Mouse (Mus musculus) heart, embryonic 10.5 days (tissue): ENCODE measurements at regions not wholly inside any gene's neighbourhood (a gene's known extent, or its start where the extent isn't known, plus 50 kb on each side); places are given as distances from the start of the nearest gene placed in this dataset.

ENCODE experiments used
- DNase-seq: peaks from one replicate; pipeline ENCODE4 v3.0.0-alpha.2; 2017; ENCODE audit warnings: low spot score
- H3K27ac ChIP-seq: fragments of 300-500 bp; sonication (generic); 2 replicates; pipeline ENCODE4 v1.5.1; 2016; ENCODE audit warnings: mild to moderate bottlenecking
- H3K27me3 ChIP-seq: fragments of 300-500 bp; sonication (generic); 2 replicates; pipeline ENCODE4 v1.6.1; 2016; ENCODE audit warnings: mild to moderate bottlenecking; ENCODE audit not compliant: poor library complexity, insufficient read depth, severe bottlenecking
- H3K36me3 ChIP-seq: fragments of 300-500 bp; sonication (generic); 2 replicates; pipeline ENCODE4 v1.6.1; 2016; ENCODE audit warnings: mild to moderate bottlenecking, moderate library complexity
- H3K4me1 ChIP-seq: fragments of 300-500 bp; sonication (generic); 2 replicates; pipeline ENCODE4 v1.6.1; 2016; ENCODE audit warnings: mild to moderate bottlenecking
- H3K4me3 ChIP-seq: fragments of 300-500 bp; sonication (generic); 2 replicates; pipeline ENCODE4 v1.5.1; 2016; ENCODE audit warnings: mild to moderate bottlenecking, moderate library complexity
- H3K9me3 ChIP-seq: fragments of 300-500 bp; sonication (generic); 2 replicates; pipeline ENCODE4 v1.6.1; 2016; ENCODE audit warnings: mild to moderate bottlenecking, moderate library complexity
- WGBS: fragments of 180-500 bp; shearing (Covaris S2); methylation state at CpG from one replicate; pipeline ENCODE4 v1.1.7; 2016; 5-methylcytosine and 5-hydroxymethylcytosine counted together

DNA sequence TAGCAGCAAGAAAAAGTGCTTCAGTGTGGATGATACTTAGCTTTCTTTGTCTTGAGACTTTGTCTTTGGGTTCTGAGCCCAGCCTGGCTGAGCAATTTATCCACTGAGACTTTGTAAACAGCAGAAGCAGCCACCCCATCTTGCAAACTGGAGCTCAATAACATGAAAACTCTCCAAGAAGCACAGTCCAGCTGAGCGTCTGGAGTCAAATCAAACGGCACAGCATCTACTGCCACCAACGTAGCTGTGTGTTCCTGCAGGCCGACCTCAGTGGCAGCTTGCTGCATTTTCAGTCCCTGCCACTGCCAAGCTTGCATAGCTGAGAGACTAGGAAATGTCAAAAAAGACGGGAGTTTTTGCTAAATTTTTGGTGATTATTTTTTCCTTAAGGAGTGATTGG is 68.8 kb upstream of the Galnt17 start:
- no peaks in the 10 kb centered on the region for H3K4me1 ChIP-seq
- H3K27ac ChIP-seq: no peak overlapping the region
- H3K4me3 ChIP-seq: no peak overlapping the region
- no peaks in the 10 kb centered on the region for H3K9me3 ChIP-seq
- WGBS: 78% methylated on average over 5 of the region's 5 CpGs
- DNase-seq: peak; percentile 16
- H3K36me3 ChIP-seq: no peaks in the 10 kb centered on the region
- H3K27me3 ChIP-seq: no peaks in the 10 kb centered on the region

GRCm38 (mm10) chr5:131371341-131372134 is 63.2 kb upstream of the Galnt17 start:
- 69% methylated on average over 4 of the region's 4 CpGs for WGBS
- Histone ChIP-seq H3K4me3 (no peak overlapping the region), H3K36me3 (no peaks in the 10 kb centered on the region), H3K27ac (no peak overlapping the region), H3K4me1 (no peaks in the 10 kb centered on the region), H3K27me3 (no peaks in the 10 kb centered on the region), H3K9me3 (no peaks in the 10 kb centered on the region)
- no peak for DNase-seq

- H3K36me3 ChIP-seq: no peaks in the 10 kb centered on the region
- H3K27me3 ChIP-seq: no peaks in the 10 kb centered on the region
- no peak overlapping the region for H3K4me3 ChIP-seq
- no peaks in the 10 kb centered on the region for H3K4me1 ChIP-seq
- H3K9me3 ChIP-seq: no peaks in the 10 kb centered on the region
- H3K27ac ChIP-seq: no peak overlapping the region
- 72% methylated on average over 4 of the region's 4 CpGs for WGBS
- DNase-seq: no peak
These were observed 59.2 kb upstream of the Galnt17 start for GRCm38 (mm10) chr5:131367461-131367860.

DNA sequence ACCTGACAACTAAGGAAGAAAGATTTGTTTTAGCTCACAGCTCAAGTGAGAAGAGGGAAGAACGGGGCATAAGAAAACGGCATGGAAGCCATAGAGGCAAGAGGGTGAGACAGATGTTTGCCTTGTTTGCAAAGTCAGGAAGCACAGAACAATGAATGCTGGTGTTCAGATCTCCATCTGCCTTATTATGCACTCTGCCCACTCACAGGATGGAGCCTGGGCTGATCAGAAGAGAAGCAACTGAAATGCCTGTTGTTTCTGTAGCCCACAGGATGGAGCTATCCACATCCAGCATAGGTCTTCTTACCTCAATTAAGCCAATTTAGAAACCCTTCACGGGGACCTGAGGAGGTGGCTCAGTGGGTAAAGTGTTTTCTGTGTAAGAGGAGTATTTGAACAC is 51.5 kb upstream of the Galnt17 start:
- DNase-seq: no peak

More for the DNA sequence above, 51.5 kb upstream of the Galnt17 start:
- no peaks in the 10 kb centered on the region for H3K9me3 ChIP-seq
- H3K27ac ChIP-seq: no peak overlapping the region
- 73% methylated on average over 3 of the region's 3 CpGs for WGBS
- no peaks in the 10 kb centered on the region for H3K27me3 ChIP-seq
- no peaks in the 10 kb centered on the region for H3K36me3 ChIP-seq
- H3K4me1 ChIP-seq: no peaks in the 10 kb centered on the region
- no peak overlapping the region for H3K4me3 ChIP-seq
